Mouse (Mus musculus) embryonic facial prominence, embryonic 14.5 days (tissue): ENCODE measurements around the gene Mcf2l. TPM values are rescaled to one million over a fixed set of nuclear protein-coding genes. Genes with fewer than 3 reads are reported as not detected.
A peak's percentile ranks its signal among the peaks of the same experiment; 100 is the strongest.

Experiments
- ATAC-seq: fragments of 200-750 bp; cut with Nextera tagmentation; 2 replicates; pipeline ENCODE4 v1.8.0; 2017; ENCODE audit warnings: low read depth, moderate number of reproducible peaks, moderate TSS enrichment
- DNase-seq: peaks from one replicate; pipeline ENCODE4 v3.0.0-alpha.2; 2015; ENCODE audit warnings: low spot score
- H3K27ac ChIP-seq: fragments of 300-500 bp; sonication (generic); replicated peaks from 2 replicates; pipeline ENCODE4 v1.5.1; 2014; ENCODE audit warnings: low read depth, mild to moderate bottlenecking, low read length, moderate library complexity
- H3K27me3 ChIP-seq: fragments of 300-500 bp; sonication (generic); replicated peaks from 2 replicates; pipeline ENCODE4 v1.6.1; 2014; ENCODE audit warnings: low read length; ENCODE audit not compliant: control insufficient read depth, insufficient read depth
- H3K36me3 ChIP-seq: fragments of 300-500 bp; sonication (generic); 2 replicates; pipeline ENCODE4 v1.6.1; 2014; ENCODE audit warnings: low read length, mixed read lengths; ENCODE audit not compliant: control insufficient read depth, insufficient read depth
- H3K4me1 ChIP-seq: fragments of 300-500 bp; sonication (generic); 2 replicates; pipeline ENCODE4 v1.6.1; 2014; ENCODE audit warnings: antibody characterized with exemption, low read length; ENCODE audit not compliant: control insufficient read depth, insufficient read depth
- H3K4me2 ChIP-seq: fragments of 300-500 bp; sonication (generic); 2 replicates; pipeline ENCODE4 v1.6.1; 2014; ENCODE audit warnings: low read depth, mild to moderate bottlenecking, low read length, moderate library complexity, mixed read lengths
- H3K4me3 ChIP-seq: fragments of 300-500 bp; sonication (generic); 2 replicates; pipeline ENCODE4 v1.5.1; 2014; ENCODE audit warnings: low read depth, mild to moderate bottlenecking, low read length
- H3K9ac ChIP-seq: fragments of 300-500 bp; sonication (generic); 2 replicates; pipeline ENCODE4 v1.6.1; 2014; ENCODE audit warnings: low read depth, mild to moderate bottlenecking, low read length, moderate library complexity, mixed read lengths
- H3K9me3 ChIP-seq: fragments of 300-500 bp; sonication (generic); 2 replicates; pipeline ENCODE4 v1.6.1; 2016; ENCODE audit warnings: low read length; ENCODE audit not compliant: control insufficient read depth
- whole genome bisulfite sequencing: fragments of 180-500 bp; shearing (Covaris S2); extraction: QIAGEN DNeasy Blood & Tissue Kit; methylation state at CpG from one replicate; pipeline ENCODE4 v1.1.7; 2014; 5-methylcytosine and 5-hydroxymethylcytosine counted together
- polyA plus RNA-seq: library from polyadenylated mRNA; unstranded; fragments of >200 nt; fragmentation: Nextera tagmentation; extraction: Ambion mirVana; gene quantifications from 2 replicates; pipeline ENCODE4 v1.2.1, GENCODE M21; 2014

Mcf2l gene
- polyA plus RNA-seq, 1 experiment from 2014 or later, result 20.3 TPM

- Histone ChIP-seq H3K9me3 (no peaks in the 10 kb centered on the region), H3K27me3 (no peaks in the 10 kb centered on the region), H3K9ac (no peak overlapping the region), H3K4me2 (no peak overlapping the region), H3K36me3 (no peaks in the 10 kb centered on the region), H3K4me3 (no peak overlapping the region), H3K4me1 (peaks cover 4% of the 10 kb centered on the region; the same call in 1 of the 2 replicates), H3K27ac (no peak overlapping the region)
- DNase-seq (no peak), ATAC-seq (no peak; the same call in 1 of the 2 replicates)
- 90% methylated on average over 8 of the region's 8 CpGs for WGBS
Measured at GRCm38 (mm10) chr8:12928033-12928432, 54.4 kb downstream of the Mcf2l start.

GRCm38 (mm10) chr8:12928931-12929330 lies 55.3 kb downstream of the Mcf2l start:
- no peaks in the 10 kb centered on the region for H3K36me3 ChIP-seq
- 73% methylated on average over 5 of the region's 5 CpGs for WGBS
- H3K4me1 ChIP-seq, result peaks cover under 1% of the 10 kb centered on the region; the same call in 1 of the 2 replicates
- no peak for ATAC-seq
- H3K9me3 ChIP-seq, result no peaks in the 10 kb centered on the region
- H3K4me3 ChIP-seq, result no peak overlapping the region
- H3K4me2 ChIP-seq, result no peak overlapping the region
- no peaks in the 10 kb centered on the region for H3K27me3 ChIP-seq
- no peak overlapping the region for H3K9ac ChIP-seq
- no peak overlapping the region for H3K27ac ChIP-seq
- no peak for DNase-seq

GRCm38 (mm10) chr8:12930290-12930689 lies 56.7 kb downstream of the Mcf2l start:
- no peak overlapping the region for H3K4me2 ChIP-seq
- H3K27ac ChIP-seq, result no peak overlapping the region
- H3K9ac ChIP-seq, result no peak overlapping the region
- ATAC-seq (no peak), DNase-seq (peak; percentile 48)
- no peaks in the 10 kb centered on the region; the same call in 1 of the 2 replicates for H3K4me1 ChIP-seq
- no peak overlapping the region for H3K4me3 ChIP-seq
- no peaks in the 10 kb centered on the region for H3K9me3 ChIP-seq
- H3K36me3 ChIP-seq, result no peaks in the 10 kb centered on the region
- H3K27me3 ChIP-seq, result no peaks in the 10 kb centered on the region
- 37% methylated on average over 5 of the region's 5 CpGs for WGBS

- Histone ChIP-seq H3K27ac (no peak overlapping the region), H3K4me3 (no peak overlapping the region), H3K4me1 (no peaks in the 10 kb centered on the region), H3K27me3 (no peaks in the 10 kb centered on the region), H3K9me3 (no peaks in the 10 kb centered on the region), H3K4me2 (no peak overlapping the region), H3K36me3 (no peaks in the 10 kb centered on the region), H3K9ac (no peak overlapping the region)
- 49% methylated on average over 11 of the region's 11 CpGs for WGBS
- peak; percentile 22 for DNase-seq
- ATAC-seq, result no peak
Measured at GRCm38 (mm10) chr8:12931426-12931825, 57.8 kb downstream of the Mcf2l start.

GRCm38 (mm10) chr8:12932520-12932919 lies 58.9 kb downstream of the Mcf2l start:
- H3K9me3 ChIP-seq, result no peaks in the 10 kb centered on the region
- H3K9ac ChIP-seq, result no peak overlapping the region
- H3K27me3 ChIP-seq, result no peaks in the 10 kb centered on the region
- H3K4me3 ChIP-seq, result no peak overlapping the region
- H3K4me1 ChIP-seq, result no peaks in the 10 kb centered on the region
- no peaks in the 10 kb centered on the region for H3K36me3 ChIP-seq
- ATAC-seq (no peak), DNase-seq (no peak)
- 80% methylated on average over 8 of the region's 8 CpGs for WGBS
- no peak overlapping the region for H3K27ac ChIP-seq
- H3K4me2 ChIP-seq, result no peak overlapping the region

- DNase-seq, result no peak
- WGBS, result 77% methylated on average over 3 of the region's 3 CpGs
Measured at GRCm38 (mm10) chr8:12933765-12934164, 60.2 kb downstream of the Mcf2l start.

GRCm38 (mm10) chr8:12934453-12935043 lies 60.9 kb downstream of the Mcf2l start:
- no peaks in the 10 kb centered on the region for H3K27me3 ChIP-seq
- no peak overlapping the region for H3K9ac ChIP-seq
- H3K9me3 ChIP-seq, result no peaks in the 10 kb centered on the region
- no peak overlapping the region for H3K27ac ChIP-seq
- H3K4me3 ChIP-seq, result no peak overlapping the region
- DNase-seq (no peak), ATAC-seq (no peak)
- no peak overlapping the region for H3K4me2 ChIP-seq
- WGBS, result 66% methylated on average over 8 of the region's 8 CpGs
- no peaks in the 10 kb centered on the region for H3K4me1 ChIP-seq
- no peaks in the 10 kb centered on the region for H3K36me3 ChIP-seq

More at GRCm38 (mm10) chr8:12933765-12934164, 60.2 kb downstream of the Mcf2l start:
- H3K9ac ChIP-seq, result no peak overlapping the region
- H3K27me3 ChIP-seq, result no peaks in the 10 kb centered on the region
- H3K9me3 ChIP-seq, result no peaks in the 10 kb centered on the region
- H3K4me2 ChIP-seq, result no peak overlapping the region
- no peak for ATAC-seq
- H3K27ac ChIP-seq, result no peak overlapping the region
- no peaks in the 10 kb centered on the region for H3K36me3 ChIP-seq
- no peaks in the 10 kb centered on the region for H3K4me1 ChIP-seq
- no peak overlapping the region for H3K4me3 ChIP-seq

- Histone ChIP-seq H3K27ac (no peak overlapping the region), H3K4me1 (no peaks in the 10 kb centered on the region), H3K4me2 (no peak overlapping the region), H3K9me3 (no peaks in the 10 kb centered on the region), H3K27me3 (no peaks in the 10 kb centered on the region), H3K9ac (no peak overlapping the region), H3K36me3 (no peaks in the 10 kb centered on the region), H3K4me3 (no peak overlapping the region)
- DNase-seq (no peak), ATAC-seq (0 out of 2 replicates have a peak, but pooled peaks have one; percentile 9)
- WGBS, result 73% methylated on average over 8 of the region's 8 CpGs
Measured at GRCm38 (mm10) chr8:12940549-12940948, 66.9 kb downstream of the Mcf2l start.
